Mouse (Mus musculus) lung, embryonic 14.5 days (tissue): ENCODE results near the gene Ccdc90b. TPM values are rescaled to one million over a fixed set of nuclear protein-coding genes. Genes with fewer than 3 reads are reported as not detected.

Experiments
- ATAC-seq: fragments of 200-750 bp; cut with Nextera tagmentation; 2 replicates; pipeline ENCODE4 v1.8.0; 2017; ENCODE audit warnings: mild to moderate bottlenecking, moderate TSS enrichment, moderate library complexity; ENCODE audit not compliant: insufficient read depth
- DNase-seq: peaks from one replicate; pipeline ENCODE4 v3.0.0-alpha.2; 2015
- H3K27ac ChIP-seq: fragments of 300-500 bp; sonication (generic); 2 replicates; pipeline ENCODE4 v1.5.1; 2014; ENCODE audit warnings: low read depth, mild to moderate bottlenecking, moderate library complexity
- H3K27me3 ChIP-seq: fragments of 300-500 bp; sonication (generic); 2 replicates; pipeline ENCODE4 v1.6.1; 2014; ENCODE audit warnings: low read length, control low read depth; ENCODE audit not compliant: insufficient read depth
- H3K36me3 ChIP-seq: fragments of 300-500 bp; sonication (generic); 2 replicates; pipeline ENCODE4 v1.6.1; 2014; ENCODE audit warnings: control low read depth; ENCODE audit not compliant: insufficient read depth
- H3K4me1 ChIP-seq: fragments of 300-500 bp; sonication (generic); 2 replicates; pipeline ENCODE4 v1.6.1; 2014; ENCODE audit warnings: antibody characterized with exemption, control low read depth; ENCODE audit not compliant: insufficient read depth
- H3K4me2 ChIP-seq: fragments of 300-500 bp; sonication (generic); 2 replicates; pipeline ENCODE4 v1.6.1; 2014; ENCODE audit warnings: mild to moderate bottlenecking
- H3K4me3 ChIP-seq: fragments of 300-500 bp; sonication (generic); 2 replicates; pipeline ENCODE4 v1.5.1; 2014; ENCODE audit warnings: low read depth, low read length
- H3K9ac ChIP-seq: fragments of 300-500 bp; sonication (generic); 2 replicates; pipeline ENCODE4 v1.6.1; 2014
- H3K9me3 ChIP-seq: fragments of 300-500 bp; sonication (generic); 2 replicates; pipeline ENCODE4 v1.6.1; 2016; ENCODE audit warnings: low read depth, low read length, control low read depth
- CTCF ChIP-seq: IDR thresholded peaks from 2 replicates; pipeline ENCODE4 v1.5.1; 2016; ENCODE audit warnings: antibody characterized with exemption, low read depth
- WGBS: fragments of 180-500 bp; shearing (Covaris S2); extraction: QIAGEN DNeasy Blood & Tissue Kit; methylation state at CpG from one replicate; pipeline ENCODE4 v1.1.7; 2014; 5-methylcytosine and 5-hydroxymethylcytosine counted together
- polyA plus RNA-seq: library from polyadenylated mRNA; unstranded; fragments of >200 nt; fragmentation: Nextera tagmentation; extraction: Ambion mirVana; gene quantifications from 2 replicates; pipeline ENCODE4 v1.2.1, GENCODE M21; 2014

The Ccdc90b gene
- 44.9 and 46.2 TPM in 2 replicates for polyA plus RNA-seq

- DNase-seq (peak; percentile 96), ATAC-seq (peak; percentile 99)
- under 1% methylated on average over 60 of the region's 60 CpGs for WGBS
- Histone ChIP-seq H3K9ac (peak within 1 kb of the TSS; percentile 72), H3K9me3 (no peaks in the 10 kb centered on the region), H3K4me3 (peak within 1 kb of the TSS; percentile 68), H3K4me1 (no peaks in the 10 kb centered on the region), H3K27ac (peak within 1 kb of the TSS; percentile 97), H3K4me2 (peak within 1 kb of the TSS; percentile 69), H3K27me3 (no peaks in the 10 kb centered on the region), H3K36me3 (peaks cover 9% of the 10 kb centered on the region; the same call in 1 of the 2 replicates)
- TF ChIP-seq CTCF = peak; percentile 42
These were observed at the start of gene Ccdc90b for GRCm38 (mm10) chr7:92560986-92561876. Ccdc90b (plus strand) TSS chr7:92561149.

- ATAC-seq = no peak
These were observed 40.6 kb upstream of the Ccdc90b start for GRCm38 (mm10) chr7:92520397-92520796.

GRCm38 (mm10) chr7:92520820-92521219 is 40.1 kb upstream of the Ccdc90b start:
- Histone ChIP-seq H3K9me3 (no peaks in the 10 kb centered on the region), H3K27me3 (no peaks in the 10 kb centered on the region), H3K4me3 (no peak overlapping the region), H3K9ac (no peak overlapping the region), H3K4me1 (no peaks in the 10 kb centered on the region), H3K36me3 (no peaks in the 10 kb centered on the region), H3K27ac (no peak overlapping the region), H3K4me2 (no peak overlapping the region)
- no peak for ATAC-seq
- WGBS = 44% methylated on average over 4 of the region's 4 CpGs
- peak; percentile 5 for DNase-seq
- 0 out of 2 replicates have a peak, but pooled peaks have one; percentile 12 for TF ChIP-seq CTCF

More at GRCm38 (mm10) chr7:92520397-92520796, 40.6 kb upstream of the Ccdc90b start:
- 62% methylated on average over 3 of the region's 3 CpGs for WGBS
- H3K36me3 ChIP-seq = no peaks in the 10 kb centered on the region
- no peak overlapping the region for H3K4me3 ChIP-seq
- no peak for TF ChIP-seq CTCF
- H3K27me3 ChIP-seq = no peaks in the 10 kb centered on the region
- no peaks in the 10 kb centered on the region for H3K4me1 ChIP-seq
- H3K9ac ChIP-seq = no peak overlapping the region
- no peaks in the 10 kb centered on the region for H3K9me3 ChIP-seq
- no peak overlapping the region for H3K4me2 ChIP-seq
- no peak overlapping the region for H3K27ac ChIP-seq
- DNase-seq = no peak

GRCm38 (mm10) chr7:92529245-92529644 is 31.7 kb upstream of the Ccdc90b start:
- TF ChIP-seq CTCF = no peak
- ATAC-seq (no peak), DNase-seq (no peak)
- Histone ChIP-seq H3K36me3 (no peaks in the 10 kb centered on the region), H3K4me3 (no peak overlapping the region), H3K9me3 (no peaks in the 10 kb centered on the region), H3K27me3 (no peaks in the 10 kb centered on the region), H3K4me2 (no peak overlapping the region), H3K4me1 (no peaks in the 10 kb centered on the region), H3K9ac (no peak overlapping the region), H3K27ac (no peak overlapping the region)
- WGBS = 87% methylated on average over 4 of the region's 4 CpGs

GRCm38 (mm10) chr7:92532351-92533036 is 28.5 kb upstream of the Ccdc90b start:
- no peak for TF ChIP-seq CTCF
- Histone ChIP-seq H3K9me3 (no peaks in the 10 kb centered on the region), H3K4me2 (no peak overlapping the region), H3K27ac (no peak overlapping the region), H3K27me3 (no peaks in the 10 kb centered on the region), H3K9ac (no peak overlapping the region), H3K4me3 (no peak overlapping the region), H3K36me3 (no peaks in the 10 kb centered on the region), H3K4me1 (no peaks in the 10 kb centered on the region)
- 62% methylated on average over 6 of the region's 6 CpGs for WGBS
- no peak for ATAC-seq
- no peak for DNase-seq

GRCm38 (mm10) chr7:92546763-92547162 is 14.2 kb upstream of the Ccdc90b start:
- Histone ChIP-seq H3K36me3 (no peaks in the 10 kb centered on the region), H3K9ac (no peak overlapping the region), H3K4me2 (no peak overlapping the region), H3K4me3 (no peak overlapping the region), H3K27ac (no peak overlapping the region), H3K27me3 (no peaks in the 10 kb centered on the region), H3K4me1 (no peaks in the 10 kb centered on the region), H3K9me3 (no peaks in the 10 kb centered on the region)
- DNase-seq (no peak), ATAC-seq (no peak)
- WGBS = 56% methylated on average over 2 of the region's 2 CpGs
- TF ChIP-seq CTCF = no peak
